Mouse (Mus musculus): Measurements from ENCODE around the gene Hnrnpa1.
A peak's percentile ranks its signal among the peaks of the same experiment; 100 is the strongest.
"Not testable (repeated sequence)": the region's sequence is repeated elsewhere in the genome, so short reads cannot be mapped to it uniquely, and the experiment has no call there.

Hnrnpa1 gene

DNA sequence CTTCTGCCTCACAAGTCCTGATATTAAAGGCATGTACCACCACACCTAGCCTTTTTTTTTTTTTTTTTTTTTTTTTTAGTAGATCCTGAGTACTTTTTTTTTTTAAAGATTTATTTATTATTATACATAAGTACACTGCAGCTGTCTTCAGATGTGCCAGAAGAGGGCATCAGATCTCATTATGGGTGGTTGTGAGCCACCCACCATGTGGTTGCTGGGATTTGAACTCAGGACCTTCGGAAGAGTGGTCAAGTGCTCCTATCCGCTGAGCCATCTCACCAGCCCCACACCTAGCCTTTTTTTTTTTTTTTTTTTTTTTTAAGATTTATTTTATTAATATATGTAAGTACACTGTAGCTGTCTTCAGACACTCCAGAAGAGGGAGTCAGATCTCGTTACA lies 35.7 kb downstream of the Hnrnpa1 start:
- DNase-seq, result not testable (repeated sequence)

DNA sequence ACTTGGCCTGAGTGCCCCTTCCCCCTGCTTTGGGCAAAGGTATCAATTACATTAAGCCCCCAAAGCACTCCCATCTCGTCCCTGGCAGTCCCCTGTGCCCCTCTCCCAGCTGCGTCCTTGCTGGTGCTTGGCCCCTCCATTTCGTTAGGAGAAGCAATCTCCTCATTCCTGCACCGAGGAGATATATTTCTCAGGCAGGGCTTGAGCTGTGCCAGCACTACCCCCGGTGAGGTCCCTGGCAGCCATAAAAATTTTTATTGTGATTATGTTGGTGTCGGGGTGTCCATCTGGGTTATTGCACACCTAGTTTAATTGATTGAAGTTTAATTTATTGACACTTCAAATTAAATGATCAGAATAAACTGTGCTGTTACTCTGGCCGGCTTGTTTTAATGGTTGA lies 37.7 kb downstream of the Hnrnpa1 start:
- no peak for DNase-seq

DNA sequence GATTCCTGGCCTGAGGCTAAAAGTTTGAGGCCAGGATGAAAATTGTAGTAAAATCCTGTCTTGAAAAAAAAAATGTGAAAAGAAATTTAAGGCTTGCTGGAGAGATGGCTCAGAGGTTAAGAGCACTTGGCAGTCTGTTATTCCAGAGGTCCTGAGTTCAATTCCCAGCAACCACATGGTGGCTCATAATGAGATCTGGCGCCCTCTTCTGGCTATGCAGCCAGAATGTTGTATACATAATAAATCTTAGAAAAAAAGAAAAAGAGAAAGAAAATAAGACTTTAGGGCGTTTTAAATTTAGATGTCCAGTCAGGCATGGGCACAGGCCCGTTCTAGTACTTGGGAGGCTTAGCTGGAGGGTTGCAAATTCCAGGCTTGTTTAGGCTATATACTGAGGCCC lies 39.5 kb downstream of the Hnrnpa1 start:
- DNase-seq, result peak; percentile 44

DNA sequence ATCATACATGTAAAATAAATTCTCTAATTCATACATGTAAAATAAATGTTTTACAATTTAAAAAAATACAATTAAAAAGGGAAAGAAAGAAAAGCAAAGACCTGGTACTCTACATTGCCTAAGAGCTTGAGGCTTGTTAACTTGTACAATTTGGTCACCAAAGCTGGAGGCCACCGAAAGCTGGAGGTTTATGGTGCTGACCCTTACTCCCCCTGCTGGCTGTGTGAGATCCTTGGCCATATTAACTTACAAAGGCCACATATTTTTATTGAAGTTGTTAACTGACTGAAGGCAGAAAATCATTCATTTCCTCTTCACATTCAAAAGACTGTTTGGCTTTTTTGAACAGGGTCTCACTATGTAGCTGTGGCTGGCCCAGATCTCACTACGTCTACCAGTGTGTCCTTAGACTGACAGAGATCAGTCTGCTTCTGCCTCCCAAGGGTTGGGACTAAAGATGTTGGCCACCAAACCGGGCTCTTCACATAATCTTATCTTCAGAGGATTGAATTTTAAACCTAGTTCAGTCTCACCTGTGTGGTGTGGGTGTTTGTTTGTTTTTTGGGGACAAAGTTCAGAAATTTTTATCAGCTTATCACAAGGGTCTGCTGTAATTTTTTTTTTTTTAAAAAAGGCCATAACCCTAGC lies 40.7 kb downstream of the Hnrnpa1 start:
- DNase-seq, result peak; percentile 69

DNA sequence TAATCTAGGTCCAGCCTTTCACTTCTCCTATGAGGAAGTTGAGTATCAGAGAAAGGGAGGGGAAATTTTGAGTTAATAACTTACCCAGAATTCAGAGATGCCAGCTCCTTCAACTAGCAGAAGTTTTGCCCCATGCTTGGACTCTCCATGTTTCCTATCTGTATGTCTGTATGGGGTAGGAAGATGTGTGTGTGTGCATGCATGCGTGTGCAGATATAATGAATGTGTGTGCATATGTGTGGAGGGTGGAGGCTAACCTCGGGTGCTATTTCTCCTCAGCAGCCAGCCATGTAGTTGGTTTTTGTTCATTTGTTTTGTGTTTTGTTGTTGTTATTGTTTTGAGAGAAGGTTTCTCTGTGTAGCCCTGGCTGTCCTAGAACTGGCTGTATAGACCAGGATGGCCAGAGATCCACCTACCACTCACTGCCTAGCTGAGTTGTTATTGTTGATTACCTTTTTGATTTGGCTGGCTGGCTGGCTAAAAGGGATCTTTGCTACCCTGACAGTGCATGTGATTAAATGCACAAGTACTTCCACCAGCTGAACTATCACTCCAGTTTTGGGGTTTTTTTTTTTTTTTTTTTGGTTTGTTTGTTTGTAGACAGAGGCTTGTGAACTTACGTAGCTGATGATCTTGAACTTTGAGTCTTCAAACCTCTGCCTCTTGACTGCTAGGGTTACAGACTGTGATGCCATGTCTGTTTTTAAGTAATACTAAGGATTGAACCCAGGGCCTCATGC lies 41.4 kb downstream of the Hnrnpa1 start:
- no peak for DNase-seq

GRCm38 (mm10) chr15:103284066-103284465 lies 43.8 kb downstream of the Hnrnpa1 start:
- peak; percentile 68 for DNase-seq

GRCm38 (mm10) chr15:103284647-103285046 lies 44.4 kb downstream of the Hnrnpa1 start:
- peak; percentile 38 for DNase-seq

GRCm38 (mm10) chr15:103285778-103286417 lies 45.7 kb downstream of the Hnrnpa1 start:
- peak; percentile 83 for DNase-seq

GRCm38 (mm10) chr15:103289600-103289999 lies 49.4 kb downstream of the Hnrnpa1 start:
- no peak for DNase-seq

- no peak for DNase-seq
These were observed 50.2 kb downstream of the Hnrnpa1 start for GRCm38 (mm10) chr15:103290417-103290816.

DNA sequence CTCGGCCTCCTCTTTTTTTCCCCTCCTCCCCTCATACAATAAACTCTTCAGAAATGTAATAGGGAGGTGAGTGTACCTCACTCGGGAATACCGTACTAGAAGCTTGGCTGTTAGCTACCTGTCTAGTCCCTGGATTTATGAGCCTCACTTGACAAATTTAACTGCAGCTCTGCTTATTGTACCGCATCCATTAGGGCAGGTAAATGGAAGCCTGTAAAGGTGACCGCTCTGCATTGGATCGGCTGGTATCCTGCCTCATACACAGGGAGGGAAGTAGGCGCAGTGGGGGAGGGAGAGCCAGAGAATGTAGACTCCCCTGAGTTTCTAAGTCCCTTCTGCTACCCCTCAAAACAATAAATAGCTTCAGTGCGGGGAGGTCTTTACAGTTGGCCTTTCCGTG lies 50.6 kb downstream of the Hnrnpa1 start:
- no peak for DNase-seq

DNA sequence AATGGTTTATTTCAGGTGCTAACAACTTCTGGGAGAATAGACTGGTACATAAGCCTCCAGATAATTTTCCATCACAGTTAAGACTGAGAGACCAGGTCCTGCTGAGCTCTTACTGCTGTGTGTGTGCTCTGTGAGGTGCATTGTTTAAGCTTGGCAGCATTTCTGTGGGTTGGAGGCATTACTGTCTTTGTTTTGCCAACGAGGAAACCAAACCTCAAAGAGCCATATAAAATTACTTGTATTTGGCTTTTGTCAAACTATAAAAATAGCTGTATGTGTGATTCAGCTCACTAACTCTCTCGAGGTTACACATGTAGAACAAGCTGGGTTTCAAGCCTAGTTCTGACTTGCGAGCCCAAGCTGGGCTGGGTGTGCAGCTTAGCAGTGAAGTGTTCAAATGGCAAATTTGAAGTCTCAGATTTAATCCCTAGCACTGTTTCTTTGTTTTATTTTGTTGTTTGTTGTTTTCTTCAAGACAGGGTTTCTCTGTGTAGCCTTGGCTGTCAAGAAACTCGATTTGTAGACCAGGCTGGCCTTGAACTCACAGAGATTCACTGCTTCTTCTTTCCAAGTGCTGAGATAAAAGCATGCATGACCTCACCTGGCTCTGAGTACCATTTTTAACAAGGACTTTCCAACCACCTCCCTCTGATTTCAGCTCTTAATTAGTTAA lies 52.6 kb downstream of the Hnrnpa1 start:
- no peak for DNase-seq

GRCm38 (mm10) chr15:103293375-103293774 lies 53.1 kb downstream of the Hnrnpa1 start:
- no peak for DNase-seq

DNA sequence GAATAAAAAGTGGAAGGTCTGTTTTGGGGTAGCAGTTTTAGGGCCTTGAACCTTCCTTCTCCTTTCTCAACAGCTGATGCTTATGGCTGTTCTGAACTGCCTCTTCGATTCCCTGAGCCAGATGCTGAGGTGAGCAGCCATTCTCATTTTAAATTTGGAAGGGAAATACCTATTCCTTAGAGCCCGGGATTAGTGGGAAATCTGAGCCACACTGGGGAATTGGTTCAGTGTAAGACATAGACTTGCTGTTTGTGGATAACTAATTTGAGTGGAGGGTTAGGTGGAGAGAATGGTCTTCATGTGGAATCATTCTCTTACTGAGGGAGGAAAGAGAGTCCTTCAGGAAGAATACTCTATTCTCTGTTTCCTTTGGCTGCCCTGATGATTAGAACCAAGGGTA lies 54.4 kb downstream of the Hnrnpa1 start:
- no peak for DNase-seq

- DNase-seq, result no peak
These were observed 55.6 kb downstream of the Hnrnpa1 start for GRCm38 (mm10) chr15:103295851-103296250.

All from lung, postnatal 10 days (tissue).